Mouse (Mus musculus): Measurements from ENCODE around the gene Nfkbil1. TPM values are rescaled to one million over a fixed set of nuclear protein-coding genes. Genes with fewer than 3 reads are reported as not detected.

Gene Nfkbil1
- polyA plus RNA-seq, 1 experiment from 2014 or later: 11.2 TPM

- Histone ChIP-seq H3K4me1 (ENCODE audit: insufficient read depth, low read depth, low read length) (no peaks in the 10 kb centered on the region; the same call in 1 of the 2 replicates), H3K27ac (ENCODE audit: low read length) (0 out of 2 replicates have a peak overlapping the region, but pooled peaks have one; percentile 20), H3K4me3 (ENCODE audit: low read depth, low read length) (no peak overlapping the region), H3K27me3 (replicated peaks; ENCODE audit: insufficient read depth, low read length) (no peaks in the 10 kb centered on the region), H3K9me3 (ENCODE audit: low read length) (no peaks in the 10 kb centered on the region), H3K9ac (replicated peaks; ENCODE audit: low read depth) (no peak overlapping the region), H3K36me3 (ENCODE audit: insufficient read depth, low read length) (no peaks in the 10 kb centered on the region), H3K4me2 (replicated peaks; ENCODE audit: low read depth, low read length) (no peak overlapping the region)
- TF ChIP-seq EP300 (IDR thresholded peaks at IDR 0.05) (no peak), CTCF (IDR thresholded peaks at IDR 0.05) (no peak)
- DNase-seq (ENCODE audit: low spot score) (no peak), ATAC-seq (no peak)
- WGBS: 74% methylated on average over 4 of the region's 4 CpGs
Observed at GRCm38 (mm10) chr17:35259621-35260020, 24.0 kb upstream of the Nfkbil1 start.

DNA sequence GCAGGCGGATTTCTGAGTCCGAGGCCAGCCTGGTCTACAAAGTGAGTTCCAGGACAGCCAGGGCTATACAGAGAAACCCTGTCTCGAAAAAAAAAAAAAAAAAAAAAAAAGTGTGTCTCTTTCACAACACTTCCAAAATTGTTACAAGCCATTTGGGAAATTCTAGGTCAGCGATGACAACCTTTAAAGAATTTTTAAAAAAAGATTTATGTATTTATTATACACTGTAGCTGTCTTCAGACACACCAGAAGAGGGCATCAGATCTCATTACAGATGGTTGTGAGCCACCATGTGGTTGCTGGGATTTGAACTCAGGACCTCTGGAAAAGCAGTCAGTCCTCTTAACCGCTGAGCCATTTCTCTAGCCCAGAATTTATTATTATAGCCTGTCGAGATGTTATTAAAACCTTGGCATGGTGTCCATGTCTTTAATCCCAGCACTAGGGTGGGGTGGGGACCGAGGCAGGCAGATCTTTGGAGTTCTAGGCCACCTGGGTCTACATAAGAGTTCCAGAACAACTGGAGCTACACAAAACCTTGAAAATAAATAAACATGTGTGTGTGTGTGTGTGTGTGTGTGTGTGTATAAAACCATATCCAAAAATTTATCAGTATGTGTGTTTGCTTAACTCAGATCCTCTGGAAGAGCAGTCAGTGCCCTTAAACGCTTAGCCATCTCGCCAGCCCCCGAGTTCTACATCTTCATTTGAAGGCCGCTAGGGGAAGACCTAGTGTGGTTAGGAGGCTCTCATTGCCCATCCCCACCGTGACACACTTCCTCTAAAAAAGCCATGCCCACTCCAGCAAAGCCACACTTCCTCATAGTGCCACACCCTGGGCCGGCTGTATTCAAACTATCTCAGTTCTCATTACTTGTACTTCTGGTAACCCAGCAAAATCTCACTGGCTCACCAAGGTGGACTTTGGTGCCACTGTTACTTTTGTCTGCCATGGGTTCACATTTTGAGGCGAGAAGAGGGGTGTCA, 23.2 kb upstream of the Nfkbil1 start:
- no peak overlapping the region for H3K4me3 ChIP-seq (ENCODE audit: low read depth, low read length)
- TF ChIP-seq CTCF (IDR thresholded peaks at IDR 0.05): peak; percentile 52
- TF ChIP-seq EP300 (IDR thresholded peaks at IDR 0.05): no peak; the same call in 1 of the 2 replicates
- H3K4me2 ChIP-seq (replicated peaks; ENCODE audit: low read depth, low read length): peak overlapping the region; percentile 56; the same call in 1 of the 2 replicates
- no peaks in the 10 kb centered on the region for H3K36me3 ChIP-seq (ENCODE audit: insufficient read depth, low read length)
- no peaks in the 10 kb centered on the region; the same call in 1 of the 2 replicates for H3K4me1 ChIP-seq (ENCODE audit: insufficient read depth, low read depth, low read length)
- H3K9me3 ChIP-seq (ENCODE audit: low read length): no peaks in the 10 kb centered on the region
- ATAC-seq: peak; percentile 38
- H3K9ac ChIP-seq (replicated peaks; ENCODE audit: low read depth): no peak overlapping the region
- peak; percentile 89 for DNase-seq (ENCODE audit: low spot score)
- H3K27ac ChIP-seq (ENCODE audit: low read length): 0 out of 2 replicates have a peak overlapping the region, but pooled peaks have one; percentile 20
- H3K27me3 ChIP-seq (replicated peaks; ENCODE audit: insufficient read depth, low read length): no peaks in the 10 kb centered on the region
- WGBS: 43% methylated on average over 13 of the region's 14 CpGs

DNA sequence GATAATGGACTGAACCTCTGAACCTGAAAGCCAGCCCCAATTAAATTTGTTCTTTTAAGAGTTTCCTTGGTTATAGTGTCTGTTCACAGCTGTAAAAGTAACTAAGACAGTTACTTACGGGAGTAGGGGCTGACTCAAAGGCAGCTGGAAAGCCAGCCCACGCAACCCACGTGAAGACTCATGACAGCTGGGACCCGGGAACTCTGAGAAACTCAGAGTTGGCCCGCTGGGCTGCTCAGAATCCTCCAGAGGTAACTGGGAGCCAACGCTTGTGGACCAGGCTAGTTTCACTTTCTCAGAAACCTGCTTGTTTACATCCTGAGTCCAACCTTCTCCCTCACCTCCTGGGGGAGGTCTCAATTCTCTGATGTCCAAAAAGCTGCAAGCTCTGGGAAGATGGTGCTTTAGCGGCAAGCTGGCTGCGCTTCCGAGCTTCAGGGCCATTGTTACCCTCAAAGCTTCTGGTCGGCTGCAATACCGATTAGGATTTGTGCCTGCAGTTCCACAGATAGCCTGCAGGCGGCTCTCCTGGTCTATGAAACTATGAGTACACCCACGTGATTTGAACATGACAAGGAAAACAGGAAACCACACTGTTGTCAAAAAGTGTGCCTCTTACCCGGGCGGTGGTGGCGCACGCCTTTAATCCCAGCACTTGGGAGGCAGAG, 22.4 kb upstream of the Nfkbil1 start:
- Histone ChIP-seq H3K27me3 (replicated peaks; ENCODE audit: insufficient read depth, low read length) (no peaks in the 10 kb centered on the region), H3K4me3 (ENCODE audit: low read depth, low read length) (peak overlapping the region; percentile 27), H3K4me2 (replicated peaks; ENCODE audit: low read depth, low read length) (peak overlapping the region; percentile 56), H3K27ac (ENCODE audit: low read length) (0 out of 2 replicates have a peak overlapping the region, but pooled peaks have one; percentile 32), H3K9ac (replicated peaks; ENCODE audit: low read depth) (0 out of 2 replicates have a peak overlapping the region, but pooled peaks have one; percentile 32), H3K36me3 (ENCODE audit: insufficient read depth, low read length) (peaks cover 8% of the 10 kb centered on the region; the same call in 1 of the 2 replicates), H3K4me1 (ENCODE audit: insufficient read depth, low read depth, low read length) (no peaks in the 10 kb centered on the region; the same call in 1 of the 2 replicates), H3K9me3 (ENCODE audit: low read length) (no peaks in the 10 kb centered on the region)
- TF ChIP-seq EP300 (IDR thresholded peaks at IDR 0.05) (peak; percentile 46; the same call in 1 of the 2 replicates), CTCF (IDR thresholded peaks at IDR 0.05) (peak; percentile 95)
- DNase-seq (ENCODE audit: low spot score) (peak; percentile 96), ATAC-seq (peak; percentile 38)
- 11% methylated on average over 17 of the region's 17 CpGs for WGBS

- Histone ChIP-seq H3K9me3 (ENCODE audit: low read length) (no peaks in the 10 kb centered on the region), H3K27me3 (replicated peaks; ENCODE audit: insufficient read depth, low read length) (no peaks in the 10 kb centered on the region), H3K4me2 (replicated peaks; ENCODE audit: low read depth, low read length) (no peak overlapping the region), H3K4me1 (ENCODE audit: insufficient read depth, low read depth, low read length) (no peaks in the 10 kb centered on the region; the same call in 1 of the 2 replicates), H3K36me3 (ENCODE audit: insufficient read depth, low read length) (peaks cover 10% of the 10 kb centered on the region; the same call in 1 of the 2 replicates), H3K27ac (ENCODE audit: low read length) (no peak overlapping the region), H3K4me3 (ENCODE audit: low read depth, low read length) (no peak overlapping the region), H3K9ac (replicated peaks; ENCODE audit: low read depth) (no peak overlapping the region)
- TF ChIP-seq EP300 (IDR thresholded peaks at IDR 0.05): no peak
- no peak for TF ChIP-seq CTCF (IDR thresholded peaks at IDR 0.05)
- ATAC-seq: no peak
- DNase-seq (ENCODE audit: low spot score): no peak
- WGBS: 41% methylated on average over 1 of the region's 1 CpGs
Observed at GRCm38 (mm10) chr17:35257378-35257777, 21.8 kb upstream of the Nfkbil1 start.

- WGBS: 54% methylated on average over 4 of the region's 4 CpGs
Observed at GRCm38 (mm10) chr17:35255704-35256103, 20.1 kb upstream of the Nfkbil1 start.

DNA sequence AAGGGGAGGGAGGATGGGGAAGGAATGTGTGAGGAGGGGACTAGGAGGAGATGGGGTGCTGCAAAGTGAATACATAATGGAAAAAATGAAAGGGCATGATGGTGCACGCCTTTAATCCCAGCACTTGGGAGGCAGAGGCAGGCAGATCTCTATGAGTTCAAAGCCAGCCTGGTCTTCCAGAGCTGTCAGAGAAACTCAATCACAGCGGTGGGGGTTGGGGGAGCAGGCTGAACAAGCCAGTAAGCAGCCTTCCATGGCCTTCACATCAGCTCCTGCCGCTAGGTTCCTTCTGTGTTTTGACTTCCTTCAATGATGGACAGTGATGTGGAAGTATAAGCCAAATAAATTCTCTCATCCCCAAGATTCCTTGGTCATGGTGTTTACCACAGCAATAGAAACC, 19.7 kb upstream of the Nfkbil1 start:
- Histone ChIP-seq H3K4me2 (replicated peaks; ENCODE audit: low read depth, low read length) (no peak overlapping the region), H3K9me3 (ENCODE audit: low read length) (no peaks in the 10 kb centered on the region), H3K36me3 (ENCODE audit: insufficient read depth, low read length) (peaks cover 11% of the 10 kb centered on the region; the same call in 1 of the 2 replicates), H3K4me3 (ENCODE audit: low read depth, low read length) (no peak overlapping the region), H3K9ac (replicated peaks; ENCODE audit: low read depth) (no peak overlapping the region), H3K27me3 (replicated peaks; ENCODE audit: insufficient read depth, low read length) (no peaks in the 10 kb centered on the region), H3K4me1 (ENCODE audit: insufficient read depth, low read depth, low read length) (no peaks in the 10 kb centered on the region), H3K27ac (ENCODE audit: low read length) (no peak overlapping the region)
- no peak for TF ChIP-seq EP300 (IDR thresholded peaks at IDR 0.05)
- no peak for TF ChIP-seq CTCF (IDR thresholded peaks at IDR 0.05)
- no peak for ATAC-seq
- DNase-seq (ENCODE audit: low spot score): no peak
- 64% methylated on average over 3 of the region's 3 CpGs for WGBS

More at GRCm38 (mm10) chr17:35255704-35256103, 20.1 kb upstream of the Nfkbil1 start:
- ATAC-seq (no peak), DNase-seq (ENCODE audit: low spot score) (no peak)
- TF ChIP-seq EP300 (IDR thresholded peaks at IDR 0.05) (no peak), CTCF (IDR thresholded peaks at IDR 0.05) (no peak)
- Histone ChIP-seq H3K4me1 (ENCODE audit: insufficient read depth, low read depth, low read length) (no peaks in the 10 kb centered on the region), H3K4me3 (ENCODE audit: low read depth, low read length) (no peak overlapping the region), H3K9me3 (ENCODE audit: low read length) (no peaks in the 10 kb centered on the region), H3K27me3 (replicated peaks; ENCODE audit: insufficient read depth, low read length) (no peaks in the 10 kb centered on the region), H3K9ac (replicated peaks; ENCODE audit: low read depth) (no peak overlapping the region), H3K36me3 (ENCODE audit: insufficient read depth, low read length) (peaks cover 10% of the 10 kb centered on the region; the same call in 1 of the 2 replicates), H3K27ac (ENCODE audit: low read length) (no peak overlapping the region), H3K4me2 (replicated peaks; ENCODE audit: low read depth, low read length) (no peak overlapping the region)
